Mouse (Mus musculus) lung, adult 2 months (tissue): ENCODE measurements at regions not wholly inside any gene's neighbourhood (a gene's known extent, or its start where the extent isn't known, plus 50 kb on each side); places are given as distances from the start of the nearest gene placed in this dataset.

Source experiments
- DNase-seq: peaks from one replicate; pipeline ENCODE4 v3.0.0; 2022
- H3K4me1 ChIP-seq: fragments of 200-500 bp; 2 replicates; pipeline ENCODE4 v1.6.1; 2011; ENCODE audit warnings: low read length; ENCODE audit not compliant: control insufficient read depth, insufficient read depth
- H3K4me3 ChIP-seq: fragments of 200-500 bp; replicated peaks from 2 replicates; pipeline ENCODE3; 2011; ENCODE audit warnings: low read depth, mild to moderate bottlenecking, control low read depth, low read length; ENCODE audit errors: extremely low read depth
- CTCF ChIP-seq: fragments of 200-500 bp; IDR thresholded peaks from 2 replicates; pipeline ENCODE4 v1.5.1; 2011; ENCODE audit warnings: mild to moderate bottlenecking, low read length, control low read depth; ENCODE audit not compliant: insufficient read depth
- POLR2A ChIP-seq: fragments of 200-500 bp; IDR thresholded peaks from 2 replicates; pipeline ENCODE4 v1.6.1; 2011; ENCODE audit warnings: low read depth, mild to moderate bottlenecking, control low read depth, low read length, borderline replicate concordance; ENCODE audit errors: extremely low read depth
- WGBS: fragments of 180-500 bp; shearing (Covaris S2); methylation state at CpG from one replicate; pipeline ENCODE4 v1.1.7; 2018; 5-methylcytosine and 5-hydroxymethylcytosine counted together

GRCm38 (mm10) chr13:59212296-59212701 is 372.7 kb downstream of the Agtpbp1 start:
- no peak for DNase-seq
- WGBS, result 81% methylated on average over 15 of the region's 15 CpGs
- no peak for TF ChIP-seq CTCF
- TF ChIP-seq POLR2A, result no peak
- H3K4me1 ChIP-seq, result no peaks in the 10 kb centered on the region
- H3K4me3 ChIP-seq, result no peak overlapping the region

GRCm38 (mm10) chr13:59210828-59211227 is 374.2 kb downstream of the Agtpbp1 start:
- TF ChIP-seq CTCF (no peak), POLR2A (no peak)
- H3K4me3 ChIP-seq, result no peak overlapping the region
- no peak for DNase-seq
- H3K4me1 ChIP-seq, result no peaks in the 10 kb centered on the region
- WGBS, result 64% methylated on average over 5 of the region's 5 CpGs

GRCm38 (mm10) chr13:59206186-59206585 is 378.8 kb downstream of the Agtpbp1 start:
- Histone ChIP-seq H3K4me3 (no peak overlapping the region), H3K4me1 (no peaks in the 10 kb centered on the region)
- TF ChIP-seq POLR2A (no peak), CTCF (no peak)
- 69% methylated on average over 3 of the region's 3 CpGs for WGBS
- DNase-seq, result no peak

GRCm38 (mm10) chr13:59204506-59204905 is 380.5 kb downstream of the Agtpbp1 start:
- Histone ChIP-seq H3K4me3 (no peak overlapping the region), H3K4me1 (no peaks in the 10 kb centered on the region)
- DNase-seq, result no peak
- WGBS, result 76% methylated on average over 2 of the region's 2 CpGs
- no peak for TF ChIP-seq CTCF
- TF ChIP-seq POLR2A, result no peak

- no peak for DNase-seq
These were observed 388.7 kb downstream of the Agtpbp1 start for GRCm38 (mm10) chr13:59196311-59196710.

GRCm38 (mm10) chr13:59188431-59188830 is 382.1 kb downstream of the Ntrk2 start:
- no peak for DNase-seq
- no peaks in the 10 kb centered on the region for H3K4me1 ChIP-seq
- H3K4me3 ChIP-seq, result no peak overlapping the region
- TF ChIP-seq POLR2A (no peak), CTCF (no peak)
- WGBS, result 84% methylated on average over 11 of the region's 11 CpGs

More at GRCm38 (mm10) chr13:59196311-59196710, 388.7 kb downstream of the Agtpbp1 start:
- 65% methylated on average over 5 of the region's 5 CpGs for WGBS
- no peak for TF ChIP-seq CTCF
- no peak for TF ChIP-seq POLR2A
- Histone ChIP-seq H3K4me1 (no peaks in the 10 kb centered on the region), H3K4me3 (no peak overlapping the region)
